Mouse (Mus musculus) cerebellum, adult 18-20 months (tissue): ENCODE measurements at regions not wholly inside any gene's neighbourhood (a gene's known extent, or its start where the extent isn't known, plus 50 kb on each side); places are given as distances from the start of the nearest gene placed in this dataset.
"Not testable (repeated sequence)": the region's sequence is repeated elsewhere in the genome, so short reads cannot be mapped to it uniquely, and the experiment has no call there.

Experiments used
- DNase-seq, 2 experiments: peaks; one replicate each; pipeline ENCODE4 v3.0.0; 2021

GRCm38 (mm10) chr2:18617520-18617919 lies 54.7 kb upstream of the Commd3 start:
- DNase-seq: no peak

GRCm38 (mm10) chr2:18609868-18610185 lies 62.4 kb upstream of the Commd3 start:
- DNase-seq: no peak

GRCm38 (mm10) chr2:18609075-18609867 lies 62.9 kb upstream of the Commd3 start:
- peak; percentile 55 to 65 for DNase-seq

GRCm38 (mm10) chr2:18608260-18609074 lies 63.7 kb upstream of the Commd3 start:
- DNase-seq: peak; percentile 53 to 69

- peak; percentile 10 to 38 for DNase-seq
Observed at GRCm38 (mm10) chr2:18607586-18608259, 64.5 kb upstream of the Commd3 start.

- DNase-seq: no peak
Observed at GRCm38 (mm10) chr2:18607088-18607487, 65.1 kb upstream of the Commd3 start.

- no peak for DNase-seq
Observed at GRCm38 (mm10) chr2:18592221-18592620, 80.0 kb upstream of the Commd3 start.

GRCm38 (mm10) chr2:18588232-18588631 lies 84.0 kb upstream of the Commd3 start:
- no peak for DNase-seq

- peak; percentile 6 to 10 for DNase-seq
Observed at GRCm38 (mm10) chr2:18587746-18588231, 84.4 kb upstream of the Commd3 start.

GRCm38 (mm10) chr2:18586925-18587724 lies 85.1 kb upstream of the Commd3 start:
- DNase-seq: peak; percentile 72 to 86

- DNase-seq: peak; percentile 24 to 35
Observed at GRCm38 (mm10) chr2:18585564-18586336, 86.4 kb upstream of the Commd3 start.

- no peak for DNase-seq
Observed at GRCm38 (mm10) chr2:18558133-18558532, 114.1 kb upstream of the Commd3 start.

- DNase-seq: no peak
Observed at GRCm38 (mm10) chr2:18547964-18548643, 124.1 kb upstream of the Commd3 start.

- no peak for DNase-seq
Observed at GRCm38 (mm10) chr2:18524387-18524786, 131.8 kb upstream of the Dnajc1 start.

- no peak for DNase-seq
Observed at GRCm38 (mm10) chr2:18523911-18524310, 131.3 kb upstream of the Dnajc1 start.

- no peak for DNase-seq
Observed at GRCm38 (mm10) chr2:18513435-18513834, 120.8 kb upstream of the Dnajc1 start.

GRCm38 (mm10) chr2:18509317-18509716 lies 116.7 kb upstream of the Dnajc1 start:
- DNase-seq: no peak

GRCm38 (mm10) chr2:18473361-18473771 lies 80.7 kb upstream of the Dnajc1 start:
- no peak for DNase-seq

- DNase-seq: no peak
Observed at GRCm38 (mm10) chr2:18460901-18461300, 68.3 kb upstream of the Dnajc1 start.

- not testable (repeated sequence) for DNase-seq
Observed at GRCm38 (mm10) chr2:18460281-18460680, 67.7 kb upstream of the Dnajc1 start.

GRCm38 (mm10) chr2:18453426-18453825 lies 60.8 kb upstream of the Dnajc1 start:
- not testable (repeated sequence) for DNase-seq
